Mouse (Mus musculus) hindbrain, embryonic 11.5 days (tissue): ENCODE data around the gene Kctd17. TPM values are rescaled to one million over a fixed set of nuclear protein-coding genes. Genes with fewer than 3 reads are reported as not detected.

Experiments used
- ATAC-seq: fragments of 200-750 bp; cut with Nextera tagmentation; 2 replicates; pipeline ENCODE4 v1.8.0; 2017; ENCODE audit warnings: mild to moderate bottlenecking, moderate TSS enrichment, moderate library complexity; ENCODE audit not compliant: low FRiP score
- DNase-seq: peaks from one replicate; pipeline ENCODE4 v3.0.0-alpha.2; 2015; ENCODE audit warnings: low spot score
- H3K27ac ChIP-seq: fragments of 300-500 bp; sonication (generic); 2 replicates; pipeline ENCODE4 v1.5.1; 2014; ENCODE audit warnings: mild to moderate bottlenecking, low read depth, low read length
- H3K27me3 ChIP-seq: fragments of 300-500 bp; sonication (generic); 2 replicates; pipeline ENCODE4 v1.6.1; 2014; ENCODE audit warnings: mild to moderate bottlenecking, low read length, moderate library complexity, mixed read lengths; ENCODE audit not compliant: control insufficient read depth, insufficient read depth
- H3K36me3 ChIP-seq: fragments of 300-500 bp; sonication (generic); 2 replicates; pipeline ENCODE4 v1.6.1; 2014; ENCODE audit warnings: mild to moderate bottlenecking, low read length, moderate library complexity, mixed read lengths; ENCODE audit not compliant: control insufficient read depth, insufficient read depth
- H3K4me1 ChIP-seq: fragments of 300-500 bp; sonication (generic); replicated peaks from 2 replicates; pipeline ENCODE4 v1.6.1; 2014; ENCODE audit warnings: low read length, mixed read lengths; ENCODE audit not compliant: control insufficient read depth, insufficient read depth
- H3K4me2 ChIP-seq: fragments of 300-500 bp; sonication (generic); replicated peaks from 2 replicates; pipeline ENCODE4 v1.6.1; 2014; ENCODE audit warnings: mild to moderate bottlenecking, low read depth, low read length
- H3K4me3 ChIP-seq: fragments of 300-500 bp; sonication (generic); 2 replicates; pipeline ENCODE4 v1.5.1; 2014; ENCODE audit warnings: low read depth, low read length
- H3K9ac ChIP-seq: fragments of 300-500 bp; sonication (generic); 2 replicates; pipeline ENCODE4 v1.6.1; 2014; ENCODE audit warnings: low read depth, low read length
- H3K9me3 ChIP-seq: fragments of 300-500 bp; sonication (generic); 2 replicates; pipeline ENCODE4 v1.6.1; 2016; ENCODE audit warnings: low read length; ENCODE audit not compliant: control insufficient read depth
- WGBS: fragments of 180-500 bp; shearing (Covaris S2); extraction: QIAGEN DNeasy Blood & Tissue Kit; methylation state at CpG from one replicate; pipeline ENCODE4 v1.1.7; 2014; 5-methylcytosine and 5-hydroxymethylcytosine counted together
- polyA plus RNA-seq: library from polyadenylated mRNA; unstranded; fragments of >200 nt; fragmentation: Nextera tagmentation; extraction: Ambion mirVana; gene quantifications from 2 replicates; pipeline ENCODE4 v1.2.1, GENCODE M21; 2014

Gene Kctd17
- polyA plus RNA-seq, 1 experiment from 2014 or later = 65.8 TPM

GRCm38 (mm10) chr15:78447746-78448535 is 19.6 kb downstream of the Kctd17 start:
- H3K27ac ChIP-seq = peak overlapping the region; percentile 14; the same call in 1 of the 2 replicates
- peak overlapping the region; percentile 45 for H3K4me2 ChIP-seq
- no peaks in the 10 kb centered on the region for H3K36me3 ChIP-seq
- ATAC-seq (peak; percentile 65; the same call in 1 of the 2 replicates), DNase-seq (peak; percentile 99)
- no peaks in the 10 kb centered on the region for H3K27me3 ChIP-seq
- 2% methylated on average over 22 of the region's 22 CpGs for WGBS
- peak overlapping the region; percentile 21; the same call in 1 of the 2 replicates for H3K4me3 ChIP-seq
- H3K4me1 ChIP-seq = no peaks in the 10 kb centered on the region
- no peaks in the 10 kb centered on the region for H3K9me3 ChIP-seq
- peak overlapping the region; percentile 38; the same call in 1 of the 2 replicates for H3K9ac ChIP-seq

- Histone ChIP-seq H3K27me3 (no peaks in the 10 kb centered on the region), H3K4me2 (no peak overlapping the region), H3K36me3 (no peaks in the 10 kb centered on the region), H3K27ac (no peak overlapping the region), H3K9me3 (no peaks in the 10 kb centered on the region), H3K4me1 (no peaks in the 10 kb centered on the region), H3K9ac (no peak overlapping the region), H3K4me3 (no peak overlapping the region)
- ATAC-seq (no peak), DNase-seq (no peak)
- WGBS = 71% methylated on average over 6 of the region's 6 CpGs
These were observed 20.8 kb downstream of the Kctd17 start for GRCm38 (mm10) chr15:78449131-78449530.

- WGBS = 58% methylated on average over 7 of the region's 7 CpGs
These were observed 21.5 kb downstream of the Kctd17 start for GRCm38 (mm10) chr15:78449694-78450418.

GRCm38 (mm10) chr15:78450419-78450768 is 22.0 kb downstream of the Kctd17 start:
- Histone ChIP-seq H3K9me3 (no peaks in the 10 kb centered on the region), H3K4me2 (no peak overlapping the region), H3K9ac (no peak overlapping the region), H3K36me3 (no peaks in the 10 kb centered on the region), H3K27ac (no peak overlapping the region), H3K4me3 (no peak overlapping the region), H3K27me3 (no peaks in the 10 kb centered on the region), H3K4me1 (no peaks in the 10 kb centered on the region)
- ATAC-seq (no peak), DNase-seq (no peak)
- 93% methylated on average over 6 of the region's 6 CpGs for WGBS

More at GRCm38 (mm10) chr15:78449694-78450418, 21.5 kb downstream of the Kctd17 start:
- H3K27ac ChIP-seq = no peak overlapping the region
- H3K36me3 ChIP-seq = no peaks in the 10 kb centered on the region
- no peaks in the 10 kb centered on the region for H3K4me1 ChIP-seq
- no peak overlapping the region for H3K9ac ChIP-seq
- H3K4me3 ChIP-seq = no peak overlapping the region
- no peak overlapping the region for H3K4me2 ChIP-seq
- no peaks in the 10 kb centered on the region for H3K27me3 ChIP-seq
- no peaks in the 10 kb centered on the region for H3K9me3 ChIP-seq
- ATAC-seq = no peak
- DNase-seq = peak; percentile 54

GRCm38 (mm10) chr15:78451201-78451600 is 22.8 kb downstream of the Kctd17 start:
- H3K9me3 ChIP-seq = no peaks in the 10 kb centered on the region
- no peak overlapping the region for H3K4me3 ChIP-seq
- 76% methylated on average over 2 of the region's 2 CpGs for WGBS
- ATAC-seq (no peak), DNase-seq (no peak)
- no peak overlapping the region for H3K27ac ChIP-seq
- H3K4me2 ChIP-seq = no peak overlapping the region
- no peaks in the 10 kb centered on the region for H3K36me3 ChIP-seq
- H3K9ac ChIP-seq = no peak overlapping the region
- H3K4me1 ChIP-seq = no peaks in the 10 kb centered on the region
- H3K27me3 ChIP-seq = no peaks in the 10 kb centered on the region

GRCm38 (mm10) chr15:78452929-78453328 is 24.6 kb downstream of the Kctd17 start:
- Histone ChIP-seq H3K36me3 (no peaks in the 10 kb centered on the region), H3K4me1 (no peaks in the 10 kb centered on the region), H3K4me2 (no peak overlapping the region), H3K9ac (no peak overlapping the region), H3K9me3 (no peaks in the 10 kb centered on the region), H3K27ac (no peak overlapping the region), H3K4me3 (no peak overlapping the region), H3K27me3 (no peaks in the 10 kb centered on the region)
- DNase-seq (no peak), ATAC-seq (no peak)
- 92% methylated on average over 3 of the region's 3 CpGs for WGBS

GRCm38 (mm10) chr15:78455168-78455567 is 26.8 kb downstream of the Kctd17 start:
- H3K9ac ChIP-seq = no peak overlapping the region
- H3K9me3 ChIP-seq = no peaks in the 10 kb centered on the region
- 85% methylated on average over 4 of the region's 4 CpGs for WGBS
- no peaks in the 10 kb centered on the region for H3K36me3 ChIP-seq
- no peak overlapping the region for H3K4me2 ChIP-seq
- no peak for ATAC-seq
- no peak overlapping the region for H3K27ac ChIP-seq
- no peaks in the 10 kb centered on the region for H3K27me3 ChIP-seq
- H3K4me3 ChIP-seq = no peak overlapping the region
- H3K4me1 ChIP-seq = no peaks in the 10 kb centered on the region
- DNase-seq = no peak

- 70% methylated on average over 7 of the region's 7 CpGs for WGBS
- no peak for ATAC-seq
These were observed 27.7 kb downstream of the Kctd17 start for GRCm38 (mm10) chr15:78456051-78456450.

More at GRCm38 (mm10) chr15:78456051-78456450, 27.7 kb downstream of the Kctd17 start:
- Histone ChIP-seq H3K9me3 (no peaks in the 10 kb centered on the region), H3K27ac (no peak overlapping the region), H3K4me2 (no peak overlapping the region), H3K36me3 (no peaks in the 10 kb centered on the region), H3K9ac (no peak overlapping the region), H3K27me3 (no peaks in the 10 kb centered on the region), H3K4me3 (no peak overlapping the region), H3K4me1 (no peaks in the 10 kb centered on the region)
- DNase-seq = no peak
